Mouse (Mus musculus): ENCODE results near the gene Prr12. TPM values are rescaled to one million over a fixed set of nuclear protein-coding genes. Genes with fewer than 3 reads are reported as not detected.

Prr12 gene
- total RNA-seq, 2 experiments from 2014 or later = 17.9 to 29.6 TPM

GRCm38 (mm10) chr7:45007846-45008245 is 44.8 kb downstream of the Prr12 start:
- DNase-seq = no peak
- intact Hi-C loops (cut with DNase I; ENCODE audit: low total_unique reads) = no loop called here

DNA sequence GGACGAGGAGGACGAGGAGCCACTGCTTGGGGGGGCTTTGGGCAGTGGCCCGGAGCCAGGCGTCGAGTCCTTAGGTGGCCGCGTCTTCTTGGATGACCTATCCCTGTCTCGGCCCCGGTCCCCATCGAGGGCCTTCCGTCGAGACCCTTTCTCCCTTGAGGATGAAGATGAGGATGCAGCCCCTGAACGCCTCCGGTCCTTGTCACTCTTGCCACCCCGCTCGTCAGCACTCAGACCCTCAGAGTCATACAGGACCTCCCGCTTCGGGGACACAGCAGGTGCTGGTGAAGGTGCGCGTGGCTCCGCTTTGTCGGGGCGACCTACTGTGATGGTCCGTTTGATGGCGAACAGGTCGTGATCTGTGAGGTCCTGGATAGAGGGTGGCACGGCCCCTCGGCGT is 45.5 kb downstream of the Prr12 start:
- intact Hi-C loops (cut with DNase I; ENCODE audit: low total_unique reads) = no loop called here

GRCm38 (mm10) chr7:45006503-45006902 is 46.2 kb downstream of the Prr12 start:
- intact Hi-C loops (cut with DNase I; ENCODE audit: low total_unique reads) = no loop called here
- no peak for DNase-seq

More for the DNA sequence above, 45.5 kb downstream of the Prr12 start:
- DNase-seq = no peak

- DNase-seq = no peak
- intact Hi-C loops (cut with DNase I; ENCODE audit: low total_unique reads) = no loop called here
Observed at GRCm38 (mm10) chr7:45005321-45005992, 47.2 kb downstream of the Prr12 start.

GRCm38 (mm10) chr7:45004546-45004945 is 48.1 kb downstream of the Prr12 start:
- no peak for DNase-seq
- intact Hi-C loops (cut with DNase I; ENCODE audit: low total_unique reads) = no loop called here

GRCm38 (mm10) chr7:45002440-45002839 is 50.2 kb downstream of the Prr12 start:
- intact Hi-C loops (cut with DNase I; ENCODE audit: low total_unique reads) = no loop called here
- DNase-seq = no peak

DNA sequence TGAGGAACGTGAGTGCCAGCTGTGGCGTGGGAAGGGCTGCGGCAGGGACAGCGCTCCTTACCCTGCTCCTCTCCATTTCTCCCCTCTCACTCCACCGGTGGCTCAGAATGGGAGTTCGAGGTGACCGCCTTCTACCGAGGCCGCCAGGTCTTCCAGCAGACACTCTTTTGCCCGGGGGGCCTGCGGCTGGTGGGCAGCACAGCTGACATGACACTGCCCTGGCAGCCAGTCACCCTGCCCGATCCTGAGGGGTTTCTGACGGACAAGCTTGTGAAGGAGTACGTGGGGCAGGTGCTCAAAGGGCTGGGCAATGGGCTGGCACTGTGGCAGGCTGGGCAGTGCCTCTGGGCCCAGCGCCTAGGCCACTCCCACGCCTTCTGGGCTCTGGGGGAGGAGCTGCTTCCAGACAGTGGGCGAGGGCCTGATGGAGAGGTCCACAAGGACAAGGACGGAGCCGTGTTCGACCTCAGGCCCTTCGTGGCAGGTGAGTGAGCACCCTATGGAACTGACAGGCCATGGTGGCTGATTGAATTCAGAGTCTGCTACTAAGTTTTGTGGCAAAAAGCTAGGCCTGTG is 52.1 kb downstream of the Prr12 start:
- intact Hi-C loops (cut with DNase I; ENCODE audit: low total_unique reads) = no loop called here
- DNase-seq = no peak

GRCm38 (mm10) chr7:44999753-45000152 is 52.9 kb downstream of the Prr12 start:
- intact Hi-C loops (cut with DNase I; ENCODE audit: low total_unique reads) = no loop called here
- DNase-seq = no peak

- intact Hi-C loops (cut with DNase I; ENCODE audit: low total_unique reads) = no loop called here
- DNase-seq = peak; percentile 69
Observed at GRCm38 (mm10) chr7:44998501-44998955, 54.2 kb downstream of the Prr12 start, which contains the start of gene Bcl2l12. TSS of gene Bcl2l12 (minus strand) at chr7:44998712.

DNA sequence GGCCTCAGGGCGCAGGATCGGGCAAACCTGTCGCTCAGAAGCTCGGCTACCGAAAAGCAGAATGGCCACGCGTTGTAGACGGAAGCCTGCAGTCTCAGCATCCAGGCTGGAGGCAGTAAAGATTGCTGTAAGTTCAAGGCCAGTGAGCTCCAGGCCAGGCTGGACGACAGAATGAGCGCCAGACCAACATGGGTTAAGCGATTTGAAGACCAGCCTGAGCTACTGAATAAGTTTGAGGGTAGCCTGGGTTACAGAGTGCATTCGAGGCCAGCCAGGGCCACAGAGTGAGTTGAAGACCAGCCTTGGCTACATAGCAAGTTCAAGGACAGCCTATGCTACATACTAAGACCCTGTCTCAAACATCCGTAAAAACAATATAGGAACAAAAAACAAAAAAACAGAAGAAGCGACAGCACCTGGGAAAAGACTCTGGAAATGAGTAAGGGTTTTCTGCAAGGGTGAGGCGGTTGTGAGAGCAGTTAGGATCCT is 54.7 kb downstream of the Prr12 start:
- no peak for DNase-seq
- intact Hi-C loops (cut with DNase I; ENCODE audit: low total_unique reads) = no loop called here

- intact Hi-C loops (cut with DNase I; ENCODE audit: low total_unique reads) = no loop called here
- peak; percentile 97 for DNase-seq
Observed at GRCm38 (mm10) chr7:44997231-44997939, 55.3 kb downstream of the Prr12 start, which contains the start of gene Irf3. TSS of gene Irf3 (plus strand) at chr7:44997648.

GRCm38 (mm10) chr7:44996672-44997071 is 56.0 kb downstream of the Prr12 start:
- DNase-seq = no peak
- intact Hi-C loops (cut with DNase I; ENCODE audit: low total_unique reads) = no loop called here

DNA sequence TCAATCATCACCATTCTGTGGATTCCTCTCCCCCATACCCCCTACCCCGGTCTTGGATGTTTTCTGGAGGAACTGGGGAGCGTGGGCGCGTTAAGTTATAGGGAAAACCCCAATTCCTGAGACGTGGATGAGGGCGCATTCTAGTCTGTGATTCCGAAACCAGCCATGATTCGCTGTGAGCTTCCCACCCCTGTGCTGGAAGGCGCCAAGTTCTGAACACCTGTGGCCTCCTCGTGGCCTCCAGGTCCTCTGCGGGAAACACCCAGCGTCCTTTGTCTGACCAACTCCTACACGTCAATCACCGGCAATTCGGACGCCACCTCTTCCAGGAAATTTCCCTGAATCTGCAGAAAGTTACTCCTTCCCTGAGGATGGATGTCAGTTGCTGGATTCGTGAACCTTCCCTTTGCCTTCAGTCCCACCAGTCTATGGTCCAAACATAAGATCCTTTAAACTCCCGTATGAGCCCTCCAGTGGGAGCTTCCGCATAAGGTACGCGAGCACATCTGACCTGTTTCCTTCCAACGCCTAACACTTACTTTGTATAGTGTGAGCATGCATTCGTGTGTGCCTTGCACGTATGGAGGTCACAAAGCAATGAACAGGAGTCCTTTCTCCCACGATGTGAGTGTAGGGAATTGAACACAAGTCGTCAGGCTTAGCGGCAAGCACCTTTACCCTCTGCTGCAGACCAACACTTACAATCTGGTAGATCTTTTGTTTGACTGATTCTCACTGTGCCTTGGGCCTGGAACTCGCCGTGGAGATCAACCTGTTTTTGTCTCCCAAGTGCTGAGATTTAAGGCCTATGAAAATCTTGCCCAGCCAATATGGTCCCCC is 65.6 kb downstream of the Prr12 start:
- intact Hi-C loops (cut with DNase I; ENCODE audit: low total_unique reads) = no loop called here

GRCm38 (mm10) chr7:44986192-44986878 is 66.3 kb downstream of the Prr12 start, which contains the start of gene Prmt1:
TSS of gene Prmt1 (minus strand) at chr7:44986568.
- DNase-seq = peak; percentile 97
- intact Hi-C loops (cut with DNase I; ENCODE audit: low total_unique reads) = no loop called here

More for the DNA sequence above, 65.6 kb downstream of the Prr12 start:
- no peak for DNase-seq

DNA sequence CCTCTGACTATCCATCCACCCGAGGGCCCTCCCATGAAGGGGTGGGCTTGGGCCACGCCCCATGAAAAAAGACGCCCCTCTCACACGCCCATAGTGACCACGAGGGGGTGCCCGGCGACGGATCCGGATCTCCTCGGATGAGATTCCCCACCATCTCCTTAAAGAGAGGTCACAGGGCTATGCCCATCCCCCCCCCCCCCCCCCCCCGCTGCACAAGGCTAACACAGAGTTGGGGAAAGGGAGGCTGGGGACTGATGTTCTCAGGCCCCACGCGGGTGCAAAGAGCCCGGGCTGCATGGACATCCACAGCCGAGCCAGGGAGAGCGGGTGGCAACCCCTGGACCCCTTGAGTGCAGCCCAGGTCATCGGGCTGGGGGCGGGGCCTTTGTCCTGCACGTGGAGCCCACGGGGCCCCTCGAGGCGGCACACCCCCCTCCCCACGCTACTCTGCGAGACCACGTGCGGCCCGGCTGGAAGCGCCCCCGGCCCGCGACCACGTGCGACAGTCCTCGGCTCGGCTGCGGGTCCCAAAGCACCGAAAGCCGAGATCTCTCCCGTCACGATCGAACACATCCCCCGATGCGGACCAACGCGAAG is 67.0 kb downstream of the Prr12 start:
- DNase-seq = peak; percentile 85
- intact Hi-C loops (cut with DNase I; ENCODE audit: low total_unique reads) = no loop called here

- no peak for DNase-seq
- intact Hi-C loops (cut with DNase I; ENCODE audit: low total_unique reads) = no loop called here
Observed at GRCm38 (mm10) chr7:44984833-44985164, 67.9 kb downstream of the Prr12 start.

DNA sequence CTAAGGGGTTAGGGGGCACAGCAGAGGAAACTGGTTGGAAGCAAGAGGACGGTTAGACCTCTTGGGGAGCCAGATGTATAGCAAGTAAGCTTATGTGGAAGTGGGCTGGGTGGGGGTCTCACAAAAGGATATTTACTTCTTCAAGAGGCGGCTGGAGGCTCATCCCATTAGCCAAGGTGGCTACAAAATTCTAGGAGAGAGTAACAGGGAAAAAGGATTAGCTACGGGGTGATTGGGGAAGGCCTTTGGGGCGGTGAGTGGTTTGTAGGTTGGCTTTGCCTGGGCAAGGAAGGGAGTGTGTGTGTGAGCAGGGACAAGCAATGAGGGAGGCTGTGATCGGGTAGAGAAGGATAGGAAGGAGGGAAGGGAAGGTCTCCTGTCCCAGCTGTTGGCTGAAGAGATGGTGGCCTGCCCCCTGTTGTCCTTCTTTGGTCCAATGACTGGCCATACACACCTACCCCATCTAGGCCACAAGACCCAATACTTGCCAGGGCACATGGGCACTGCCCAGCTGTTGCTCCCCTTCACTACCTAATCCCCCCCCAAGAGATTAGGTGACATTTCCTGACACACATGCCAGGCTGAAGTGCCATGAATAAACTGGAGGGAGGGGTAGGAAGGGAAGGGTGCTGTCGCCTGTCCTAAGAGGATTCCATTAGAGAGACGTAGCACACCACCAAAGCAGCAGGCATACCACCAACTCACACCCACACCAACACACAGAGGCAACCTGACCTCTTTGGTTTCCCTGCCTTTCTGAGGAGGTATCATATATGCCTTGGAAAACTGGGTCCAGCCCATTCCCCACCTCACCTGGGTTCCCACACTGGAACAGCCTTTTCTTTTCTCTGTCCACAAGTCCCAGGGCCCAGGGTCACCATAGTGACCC is 68.5 kb downstream of the Prr12 start:
- intact Hi-C loops (cut with DNase I; ENCODE audit: low total_unique reads) = no loop called here
- DNase-seq = peak; percentile 33

- DNase-seq = peak; percentile 88
- intact Hi-C loops (cut with DNase I; ENCODE audit: low total_unique reads) = no loop called here
Observed at GRCm38 (mm10) chr7:44983085-44983484, 69.6 kb downstream of the Prr12 start.

Measured in gastrocnemius, postnatal 14 days (tissue).